Mouse (Mus musculus) forebrain, embryonic 11.5 days (tissue): ENCODE data around the gene Obox1. TPM values are rescaled to one million over a fixed set of nuclear protein-coding genes. Genes with fewer than 3 reads are reported as not detected.
"Not testable (repeated sequence)": the region's sequence is repeated elsewhere in the genome, so short reads cannot be mapped to it uniquely, and the experiment has no call there.

ENCODE experiments used
- ATAC-seq: fragments of 200-750 bp; cut with Nextera tagmentation; replicated peaks from 2 replicates; pipeline ENCODE4 v1.8.0; 2017; ENCODE audit warnings: moderate TSS enrichment; ENCODE audit not compliant: low FRiP score
- DNase-seq: peaks from one replicate; pipeline ENCODE4 v3.0.0-alpha.2; 2017; ENCODE audit warnings: low spot score
- H3K27ac ChIP-seq: fragments of 300-500 bp; sonication (generic); 2 replicates; pipeline ENCODE4 v1.5.1; 2014; ENCODE audit warnings: low read depth, low read length
- H3K27me3 ChIP-seq: fragments of 300-500 bp; sonication (generic); 2 replicates; pipeline ENCODE4 v1.6.1; 2014; ENCODE audit warnings: mild to moderate bottlenecking, low read length, mixed read lengths; ENCODE audit not compliant: control insufficient read depth, insufficient read depth
- H3K36me3 ChIP-seq: fragments of 300-500 bp; sonication (generic); 2 replicates; pipeline ENCODE4 v1.6.1; 2014; ENCODE audit warnings: mild to moderate bottlenecking, low read length, moderate library complexity, mixed read lengths; ENCODE audit not compliant: control insufficient read depth, insufficient read depth
- H3K4me1 ChIP-seq: fragments of 300-500 bp; sonication (generic); replicated peaks from 2 replicates; pipeline ENCODE4 v1.6.1; 2014; ENCODE audit warnings: low read length, mixed read lengths; ENCODE audit not compliant: control insufficient read depth, insufficient read depth
- H3K4me2 ChIP-seq: fragments of 300-500 bp; sonication (generic); 2 replicates; pipeline ENCODE4 v1.6.1; 2014; ENCODE audit warnings: low read depth, mild to moderate bottlenecking, low read length, moderate library complexity, mixed read lengths; ENCODE audit not compliant: severe bottlenecking
- H3K4me3 ChIP-seq: fragments of 300-500 bp; sonication (generic); 2 replicates; pipeline ENCODE4 v1.5.1; 2014; ENCODE audit warnings: low read depth, low read length
- H3K9ac ChIP-seq: fragments of 300-500 bp; sonication (generic); 2 replicates; pipeline ENCODE4 v1.6.1; 2014; ENCODE audit warnings: low read length
- H3K9me3 ChIP-seq: fragments of 300-500 bp; sonication (generic); 2 replicates; pipeline ENCODE4 v1.6.1; 2016; ENCODE audit warnings: low read length, mixed read lengths; ENCODE audit not compliant: control insufficient read depth
- WGBS: fragments of 180-500 bp; shearing (Covaris S2); extraction: QIAGEN DNeasy Blood & Tissue Kit; methylation state at CpG from one replicate; pipeline ENCODE4 v1.1.7; 2014; 5-methylcytosine and 5-hydroxymethylcytosine counted together
- polyA plus RNA-seq: library from polyadenylated mRNA; unstranded; fragments of >200 nt; fragmentation: Nextera tagmentation; extraction: Ambion mirVana; gene quantifications from 2 replicates; pipeline ENCODE4 v1.2.1, GENCODE M21; 2014

The Obox1 gene
- polyA plus RNA-seq, result not detected in 2 replicates

DNA sequence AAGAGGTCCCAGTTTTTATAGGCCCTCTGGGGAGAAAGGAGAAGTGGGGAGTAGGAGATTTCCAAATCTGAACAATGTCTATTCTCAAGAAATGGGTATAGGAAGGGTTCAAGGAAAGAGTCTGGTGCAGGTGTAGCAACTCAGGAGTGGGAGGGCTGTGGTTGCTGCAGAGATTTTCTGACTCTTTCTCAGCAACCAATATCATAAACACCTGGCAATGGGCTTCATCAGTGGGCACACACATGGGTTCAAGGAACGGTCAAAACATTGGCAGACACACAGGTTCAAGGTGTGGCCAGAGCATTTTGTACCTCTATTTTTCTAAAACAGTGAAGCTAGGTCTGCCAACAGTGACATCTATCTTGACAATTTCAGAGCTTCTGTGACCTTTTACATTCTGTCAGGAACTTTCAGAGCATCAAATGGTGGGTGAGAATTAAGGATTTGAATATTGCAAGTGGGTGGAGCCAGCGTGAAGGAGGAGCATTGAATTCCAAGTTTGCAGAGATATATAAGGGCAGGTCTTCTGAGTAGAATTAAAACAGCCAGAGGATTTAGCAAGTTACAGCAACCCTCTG lies at the start of gene Obox1, which contains the start of gene Obox2:
Gene Obox1 (plus strand): TSS at position 528 of the 578 bp plus-strand sequence.
Gene Obox2 (plus strand): TSS at position 301 of the 578 bp plus-strand sequence.
- not testable (repeated sequence) for H3K9me3 ChIP-seq, H3K36me3 ChIP-seq, H3K27ac ChIP-seq, H3K4me2 ChIP-seq, H3K27me3 ChIP-seq, DNase-seq, ATAC-seq, H3K4me3 ChIP-seq, H3K4me1 ChIP-seq, H3K9ac ChIP-seq
- no CpG with 5 or more reads among the region's 2 CpGs for WGBS

DNA sequence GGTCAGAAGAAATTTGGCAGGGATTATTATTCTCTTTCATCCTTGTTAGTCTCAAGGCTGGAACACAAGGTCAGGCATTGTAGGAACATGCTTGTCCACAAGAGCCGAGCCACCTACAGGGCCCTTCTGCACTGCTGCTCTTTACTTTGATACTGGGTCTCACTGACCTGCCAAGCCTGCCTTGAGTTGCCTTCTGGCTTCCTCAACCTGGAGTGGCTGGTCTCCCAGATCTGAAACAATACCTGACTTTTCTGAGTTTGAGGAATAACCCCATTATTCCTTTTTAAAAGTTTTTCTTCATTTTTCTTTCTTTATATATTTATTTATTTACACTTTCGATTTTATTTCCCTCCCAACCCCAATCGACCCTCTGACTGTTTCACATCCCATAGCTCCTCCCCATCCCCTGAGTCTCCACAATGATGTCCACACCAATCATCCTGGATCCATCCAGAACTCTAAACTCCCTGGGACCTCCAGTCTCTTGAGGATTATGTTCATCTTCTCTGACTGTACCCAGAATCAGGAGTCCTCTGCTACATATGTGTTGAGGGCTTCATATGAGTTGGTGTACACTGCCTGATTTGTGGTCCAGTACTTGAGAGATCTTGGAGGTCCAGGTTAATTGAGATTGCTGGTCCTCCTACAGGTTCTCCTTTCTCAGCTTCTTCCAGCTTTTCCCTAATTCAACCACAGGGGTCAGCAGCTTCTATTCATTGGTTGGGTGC lies 10.6 kb downstream of the Obox1 start:
- not testable (repeated sequence) for H3K4me2 ChIP-seq, H3K27ac ChIP-seq, H3K9ac ChIP-seq, DNase-seq, H3K4me1 ChIP-seq, H3K36me3 ChIP-seq, H3K27me3 ChIP-seq, ATAC-seq, H3K4me3 ChIP-seq, H3K9me3 ChIP-seq
- WGBS, result 63% methylated on average over 3 of the region's 3 CpGs

DNA sequence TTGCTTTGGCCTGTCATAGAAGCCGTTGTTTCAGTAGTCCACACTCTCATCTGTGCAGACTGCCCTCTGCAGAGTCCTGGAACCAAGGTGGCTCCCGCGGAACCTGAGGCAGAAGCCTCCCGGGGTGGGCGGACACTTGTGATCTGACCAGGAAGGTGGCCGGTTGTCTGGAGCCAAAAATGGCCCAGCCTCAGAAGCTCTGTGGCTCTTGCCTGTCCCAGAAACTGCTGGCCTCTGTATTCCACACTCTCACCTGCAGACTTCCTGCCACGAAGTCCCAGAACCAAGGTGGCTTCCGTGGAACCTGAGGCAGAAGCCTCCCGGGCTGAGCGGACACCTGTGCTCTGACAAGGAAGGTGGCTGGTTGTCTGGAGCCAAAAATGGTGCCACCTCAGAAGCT lies 18.1 kb downstream of the Obox1 start:
- not testable (repeated sequence) for H3K4me3 ChIP-seq, H3K27ac ChIP-seq, H3K4me1 ChIP-seq, ATAC-seq, H3K4me2 ChIP-seq, H3K9me3 ChIP-seq, DNase-seq, H3K9ac ChIP-seq, H3K27me3 ChIP-seq, H3K36me3 ChIP-seq
- 91% methylated on average over 10 of the region's 10 CpGs for WGBS

DNA sequence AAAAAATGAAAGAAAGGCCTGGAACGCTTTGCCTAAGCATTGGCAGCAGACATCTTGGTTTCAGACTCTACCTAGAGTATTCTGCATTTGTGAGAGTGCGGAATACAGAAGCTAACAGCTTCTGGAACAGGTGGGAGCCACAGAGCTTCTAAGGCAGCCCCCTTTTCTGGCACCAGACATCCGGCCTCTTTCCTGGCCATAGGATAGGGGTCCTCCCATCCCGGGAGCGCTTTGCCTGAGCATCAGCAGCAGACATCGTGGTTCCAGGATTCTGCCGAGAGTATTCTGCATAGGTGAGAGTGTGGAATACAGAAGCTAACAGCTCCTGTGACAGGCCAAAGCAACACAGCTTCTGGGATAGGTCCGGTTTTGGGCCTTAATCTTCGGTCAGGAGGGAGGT lies 29.3 kb downstream of the Obox1 start:
- DNase-seq, ATAC-seq, H3K4me1 ChIP-seq, H3K27me3 ChIP-seq, H3K9ac ChIP-seq, H3K36me3 ChIP-seq, H3K4me3 ChIP-seq, H3K4me2 ChIP-seq, H3K27ac ChIP-seq, H3K9me3 ChIP-seq: not testable (repeated sequence)
- WGBS, result 85% methylated on average over 8 of the region's 9 CpGs

DNA sequence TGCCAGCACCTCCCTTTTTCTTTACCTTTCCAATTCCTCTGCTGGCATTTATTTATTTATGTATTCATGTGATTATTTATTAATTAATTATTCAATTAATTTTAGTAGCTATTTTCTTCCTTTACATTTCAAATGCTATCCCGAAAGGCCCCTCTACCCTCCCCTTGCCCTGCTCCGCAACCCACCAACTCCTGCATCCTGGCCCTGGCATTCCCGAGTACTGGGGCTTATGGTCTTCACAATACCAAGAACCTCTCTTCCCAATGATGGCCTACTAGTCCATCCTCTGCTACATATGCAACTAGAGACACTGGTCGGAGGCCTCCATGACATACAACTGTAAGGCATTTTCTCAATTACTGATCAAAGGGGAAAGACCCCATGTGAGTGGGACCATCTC lies 36.8 kb downstream of the Obox1 start:
- H3K9me3 ChIP-seq, H3K4me1 ChIP-seq, H3K4me3 ChIP-seq, ATAC-seq, H3K27me3 ChIP-seq, H3K36me3 ChIP-seq, H3K4me2 ChIP-seq, H3K9ac ChIP-seq, H3K27ac ChIP-seq: not testable (repeated sequence)
- 84% methylated on average over 3 of the region's 4 CpGs for WGBS
- peak; percentile 21 for DNase-seq

DNA sequence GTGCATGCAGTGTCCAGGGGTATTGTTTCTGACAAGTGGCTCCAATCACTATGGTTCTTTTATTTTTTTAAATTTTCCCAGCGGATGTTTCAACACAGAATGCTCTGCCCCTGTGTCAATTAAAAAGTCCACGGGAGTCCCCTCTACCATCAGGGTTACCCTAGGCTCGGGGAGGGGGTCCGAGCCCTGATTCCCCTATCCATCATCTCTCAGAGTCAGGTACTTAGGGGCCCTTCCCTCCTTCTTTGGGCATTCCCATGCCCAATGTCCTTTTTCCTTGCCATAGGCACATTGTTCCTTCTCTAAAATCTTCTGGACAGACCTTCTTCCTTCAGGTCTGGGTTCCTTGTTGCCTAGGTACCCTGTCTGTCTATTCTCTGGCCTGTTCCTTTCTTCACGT lies 120.7 kb downstream of the Obox1 start:
- not testable (repeated sequence) for H3K27ac ChIP-seq, H3K36me3 ChIP-seq, H3K27me3 ChIP-seq, H3K4me2 ChIP-seq, H3K9ac ChIP-seq, ATAC-seq, H3K4me1 ChIP-seq, H3K4me3 ChIP-seq, DNase-seq, H3K9me3 ChIP-seq
- 81% methylated on average over 4 of the region's 5 CpGs for WGBS

Other genes starting within 250 kb of the Obox1 start
- not detected in 2 replicates for gene Obox2, start 227 bp upstream of the Obox1 start, polyA plus RNA-seq